Mouse (Mus musculus) liver, postnatal 0 days (tissue): ENCODE results near the gene Trmt10a.

Experiments
- CTCF ChIP-seq: sonication (generic); IDR thresholded peaks from 2 replicates; pipeline ENCODE4 v1.5.1; 2016; ENCODE audit warnings: antibody characterized with exemption, low read depth
- EP300 ChIP-seq: IDR thresholded peaks from 2 replicates; pipeline ENCODE4 v1.6.1; 2016; ENCODE audit warnings: antibody characterized with exemption, low read depth, mild to moderate bottlenecking

DNA sequence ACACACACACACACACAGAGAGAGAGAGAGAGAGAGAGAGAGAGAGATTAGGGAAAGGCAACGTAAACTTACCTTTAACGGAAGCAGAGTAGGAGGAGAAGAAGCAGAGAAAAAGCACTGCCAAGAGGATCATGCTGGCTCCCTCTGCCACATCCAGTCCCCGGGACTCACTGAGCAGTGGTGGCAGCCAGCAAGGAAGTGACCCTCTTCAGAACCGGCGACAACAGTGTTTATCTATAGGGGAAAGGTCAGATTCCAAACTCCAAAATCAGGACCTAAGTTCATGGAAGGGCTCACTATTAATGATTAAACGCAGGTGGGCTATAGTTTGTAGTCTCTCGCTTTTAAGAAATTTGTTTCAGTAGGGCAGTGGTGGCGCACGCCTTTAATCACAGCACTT is 12.1 kb upstream of the Trmt10a start:
- TF ChIP-seq CTCF: no peak
- no peak for TF ChIP-seq EP300
